Mouse (Mus musculus): ENCODE measurements around the gene Kpna1. TPM values are rescaled to one million over a fixed set of nuclear protein-coding genes. Genes with fewer than 3 reads are reported as not detected.

Gene Kpna1
- total and polyA plus RNA-seq, 3 experiments, result 24.5 to 34.9 TPM; not detected in 1

GRCm38 (mm10) chr16:35933181-35933580 lies 45.4 kb upstream of the Kpna1 start:
- no peak for DNase-seq (ENCODE audit: low read depth, low spot score)
- Histone ChIP-seq H3K4me3 (ENCODE audit: control insufficient read depth in 1 of 2, insufficient read depth in 1 of 2, low read depth in 2 of 2, low read length in 2 of 2) (no peak overlapping the region), H3K9me3 (replicated peaks; ENCODE audit: insufficient read depth, low read length) (no peaks in the 10 kb centered on the region), H3K4me1 (ENCODE audit: control insufficient read depth in 1 of 2, insufficient read depth in 2 of 2, low read length in 2 of 2) (peaks cover 0 to 5% of the 10 kb centered on the region in 2 experiments; a peak in 1 of 4 replicates), H3K36me3 (ENCODE audit: control insufficient read depth in 1 of 2, insufficient read depth in 2 of 2, low read length in 2 of 2) (0 out of 4 replicates have a peak, but pooled peaks cover 0 to 4% of the 10 kb centered on the region in 2 experiments), H3K9ac (ENCODE audit: control insufficient read depth, low read depth, low read length, poor library complexity, severe bottlenecking) (no peak overlapping the region), H3K79me2 (ENCODE audit: control insufficient read depth, insufficient read depth, low read length, poor library complexity) (no peaks in the 10 kb centered on the region), H3K27ac (ENCODE audit: control insufficient read depth, low read depth, low read length) (no peak overlapping the region), H3K27me3 (ENCODE audit: control insufficient read depth in 1 of 2, insufficient read depth in 2 of 2, low read length in 2 of 2) (no peaks in the 10 kb centered on the region)
- TF ChIP-seq ETS1 (IDR thresholded peaks at IDR 0.05; ENCODE audit: low read depth, low read length) (no peak), BHLHE40 (IDR thresholded peaks at IDR 0.05; ENCODE audit: borderline replicate concordance, low read depth, low read length) (no peak), JUND (IDR thresholded peaks at IDR 0.05; ENCODE audit: low read depth, low read length) (no peak), POLR2AphosphoS2 (IDR thresholded peaks at IDR 0.05; ENCODE audit: low read length) (no peak), SMC3 (IDR thresholded peaks at IDR 0.05; ENCODE audit: low read depth, low read length) (no peak), RCOR1 (IDR thresholded peaks at IDR 0.05; ENCODE audit: low read depth, low read length) (no peak), TCF12 (IDR thresholded peaks at IDR 0.05; ENCODE audit: low read depth, low read length) (no peak), MXI1 (IDR thresholded peaks at IDR 0.05; ENCODE audit: low read depth, low read length) (no peak), UBTF (IDR thresholded peaks at IDR 0.05; ENCODE audit: borderline replicate concordance, insufficient read depth, low read depth, low read length) (no peak), ZMIZ1 (IDR thresholded peaks at IDR 0.05; ENCODE audit: low read depth, low read length) (no peak), HCFC1 (IDR thresholded peaks at IDR 0.05; ENCODE audit: low read depth, low read length) (no peak), ELF1 (IDR thresholded peaks at IDR 0.05; ENCODE audit: low read depth, low read length) (no peak), MYC (IDR thresholded peaks at IDR 0.05; ENCODE audit: low read depth, low read length) (no peak), RAD21 (IDR thresholded peaks at IDR 0.05; ENCODE audit: low read depth, low read length) (no peak), POLR2AphosphoS5 (IDR thresholded peaks at IDR 0.05; ENCODE audit: borderline replicate concordance, low read depth, low read length) (no peak), GATA1 (IDR thresholded peaks at IDR 0.05; ENCODE audit: low read depth, low read length) (no peak), POLR2A (IDR thresholded peaks at IDR 0.05; ENCODE audit: control insufficient read depth in 1 of 2, insufficient read depth in 1 of 2, low read depth in 1 of 2, low read length in 2 of 2, poor library complexity in 1 of 2) (no peak), MAFK (IDR thresholded peaks at IDR 0.05; ENCODE audit: borderline replicate concordance, low read depth, low read length) (no peak), ZC3H11A (IDR thresholded peaks at IDR 0.05; ENCODE audit: low read depth, low read length) (no peak)
